10 mouse cellular contexts compared by ENCODE assay signal in the genomic region with DNA sequence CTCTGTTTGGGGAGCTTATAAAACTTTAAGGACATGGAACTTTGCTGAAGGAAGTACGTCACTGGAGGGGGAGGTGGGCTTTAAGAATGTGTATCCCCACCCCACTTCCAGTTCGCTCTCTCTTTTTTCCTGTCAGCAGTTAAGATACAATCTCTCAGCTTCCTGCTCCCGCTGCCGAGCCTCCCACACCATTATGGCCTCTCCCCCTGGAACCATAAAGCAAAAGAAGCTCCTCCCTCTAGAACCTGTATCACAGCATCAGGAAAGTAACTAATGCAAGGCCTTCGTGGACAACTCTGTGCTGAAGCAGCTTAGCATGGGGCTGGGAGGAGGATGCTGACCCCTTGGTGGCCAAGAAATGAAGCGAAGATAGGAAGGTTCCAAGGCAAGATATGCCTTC.
"Had no signal": no experiment of that assay in that cellular context is flagged by ENCODE, and none has a peak within 500 bp of the region (broad histone marks: within the 10 kb centered on the region; RNA-seq: fewer than 3 reads in every experiment).

No protein-coding gene starts in this region.

- H3K4me1 ChIP-seq: midbrain, embryonic 12.5 days had no signal

- H3K4me2 ChIP-seq: hindbrain, embryonic 15.5 days; midbrain, embryonic 12.5 days; neural tube, embryonic 15.5 days had no signal

- H3K4me3 ChIP-seq: hindbrain, embryonic 15.5 days; left cerebral cortex, adult 2 months; midbrain, embryonic 12.5 days; myocyte; neural tube, embryonic 15.5 days had no signal

- H3K9ac ChIP-seq: hindbrain, embryonic 15.5 days; midbrain, embryonic 12.5 days; neural tube, embryonic 15.5 days had no signal

- H3K36me3 ChIP-seq: hindbrain, embryonic 15.5 days; midbrain, embryonic 12.5 days; neural tube, embryonic 15.5 days had no signal

- DNase-seq: kidney, adult 2 months; kidney, postnatal 25 days; lung, postnatal 36 days; thymus, adult 18-20 months; thymus, postnatal 14 days had no signal

- H3K27me3 ChIP-seq: hindbrain, embryonic 15.5 days; midbrain, embryonic 12.5 days; neural tube, embryonic 15.5 days had no signal

- H3K27ac ChIP-seq: hindbrain, embryonic 15.5 days; left cerebral cortex, adult 2 months; midbrain, embryonic 12.5 days; neural tube, embryonic 15.5 days had no signal

- H3K9me3 ChIP-seq: hindbrain, embryonic 15.5 days; midbrain, embryonic 12.5 days; neural tube, embryonic 15.5 days had no signal
